Mouse (Mus musculus): Measurements from ENCODE around the gene Idh2. TPM values are rescaled to one million over a fixed set of nuclear protein-coding genes. Genes with fewer than 3 reads are reported as not detected.

The Idh2 gene
- total and polyA plus RNA-seq, 3 experiments, result 121 to 268 (median 181) TPM

DNA sequence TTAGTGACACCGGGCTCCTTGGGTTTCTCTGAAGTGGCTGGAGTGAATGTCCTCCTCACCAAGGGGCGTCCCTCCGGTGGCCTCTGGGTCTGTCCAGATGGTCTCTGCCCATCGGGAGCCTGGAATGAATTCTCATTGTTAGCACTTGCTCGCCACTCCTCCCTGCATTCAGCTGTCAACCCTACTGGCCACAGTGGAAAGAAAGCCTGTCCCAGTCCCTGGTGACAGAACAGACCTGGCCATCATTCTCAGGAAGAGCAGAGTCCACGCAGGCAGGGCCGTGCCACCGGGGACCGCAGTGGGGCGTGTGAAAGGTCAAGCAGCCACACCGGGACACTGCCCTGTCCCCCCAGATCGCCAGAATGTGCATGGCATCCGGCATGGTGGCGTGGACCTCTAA lies 57.4 kb downstream of the Idh2 start:
- no peak overlapping the region for H3K27ac ChIP-seq (ENCODE audit: control insufficient read depth, low read depth, low read length)
- peaks cover 9 to 18% of the 10 kb centered on the region in 2 experiments; a peak in 3 of 4 replicates for H3K4me1 ChIP-seq (ENCODE audit: control insufficient read depth in 1 of 2, insufficient read depth in 2 of 2, low read length in 2 of 2)
- H3K9ac ChIP-seq (ENCODE audit: control insufficient read depth, low read depth, low read length, poor library complexity, severe bottlenecking), result no peak overlapping the region

GRCm38 (mm10) chr7:80057002-80057691 lies 58.0 kb downstream of the Idh2 start:
- Histone ChIP-seq H3K4me1 (ENCODE audit: control insufficient read depth in 1 of 2, insufficient read depth in 2 of 2, low read length in 2 of 2) (peaks cover 9 to 18% of the 10 kb centered on the region in 2 experiments; a peak in 3 of 4 replicates), H3K27me3 (ENCODE audit: control insufficient read depth in 1 of 2, insufficient read depth in 2 of 2, low read length in 2 of 2) (no peaks in the 10 kb centered on the region), H3K4me3 (ENCODE audit: control insufficient read depth in 1 of 2, insufficient read depth in 1 of 2, low read depth in 2 of 2, low read length in 2 of 2) (no peak overlapping the region), H3K36me3 (ENCODE audit: control insufficient read depth in 1 of 2, insufficient read depth in 2 of 2, low read length in 2 of 2) (peaks cover 0 to 16% of the 10 kb centered on the region in 2 experiments; a peak in 2 of 4 replicates), H3K79me2 (ENCODE audit: control insufficient read depth, insufficient read depth, low read length, poor library complexity) (no peaks in the 10 kb centered on the region; the same call in 1 of the 2 replicates), H3K9ac (ENCODE audit: control insufficient read depth, low read depth, low read length, poor library complexity, severe bottlenecking) (peak overlapping the region; percentile 50), H3K27ac (ENCODE audit: control insufficient read depth, low read depth, low read length) (peak overlapping the region; percentile 55), H3K9me3 (replicated peaks; ENCODE audit: insufficient read depth, low read length) (no peaks in the 10 kb centered on the region)
- TF ChIP-seq USF1 (IDR thresholded peaks at IDR 0.05; ENCODE audit: low read depth, low read length), result peak; percentile 51; the same call in 1 of the 2 replicates
- no peak for TF ChIP-seq EP300 (IDR thresholded peaks at IDR 0.05; ENCODE audit: low read depth in 1 of 2, low read length in 2 of 2)
- no peak for TF ChIP-seq NRF1 (IDR thresholded peaks at IDR 0.05; ENCODE audit: insufficient read depth, low read depth, low read length, poor library complexity, severe bottlenecking)
- no peak for TF ChIP-seq SMC3 (IDR thresholded peaks at IDR 0.05; ENCODE audit: low read depth, low read length)
- TF ChIP-seq UBTF (IDR thresholded peaks at IDR 0.05; ENCODE audit: borderline replicate concordance, insufficient read depth, low read depth, low read length), result no peak
- no peak for TF ChIP-seq ETS1 (IDR thresholded peaks at IDR 0.05; ENCODE audit: low read depth, low read length)
- TF ChIP-seq ZC3H11A (IDR thresholded peaks at IDR 0.05; ENCODE audit: low read depth, low read length), result no peak
- TF ChIP-seq ZKSCAN1 (IDR thresholded peaks at IDR 0.05; ENCODE audit: low read depth, low read length), result no peak
- TF ChIP-seq NELFE (IDR thresholded peaks at IDR 0.05; ENCODE audit: low read depth, low read length), result no peak
- no peak for TF ChIP-seq JUND (IDR thresholded peaks at IDR 0.05; ENCODE audit: low read depth, low read length)
- no peak for TF ChIP-seq KAT2A (conservative IDR thresholded peaks at IDR 0.05; ENCODE audit: low read depth, low read length)
- TF ChIP-seq BHLHE40 (IDR thresholded peaks at IDR 0.05; ENCODE audit: borderline replicate concordance, low read depth, low read length), result no peak
- TF ChIP-seq POLR2A (IDR thresholded peaks at IDR 0.05; ENCODE audit: control insufficient read depth in 1 of 2, insufficient read depth in 1 of 2, low read depth in 1 of 2, low read length in 2 of 2, poor library complexity in 1 of 2), result peak in 1 of 2 experiments; percentile 35; a peak in 1 of 4 replicates
- TF ChIP-seq HCFC1 (IDR thresholded peaks at IDR 0.05; ENCODE audit: low read depth, low read length), result no peak
- TF ChIP-seq SIN3A (IDR thresholded peaks at IDR 0.05; ENCODE audit: low read length), result 0 out of 2 replicates have a peak, but pooled peaks have one; percentile 23
- 0 out of 2 replicates have a peak, but pooled peaks have one; percentile 37 for TF ChIP-seq ELF1 (IDR thresholded peaks at IDR 0.05; ENCODE audit: low read depth, low read length)
- peak; percentile 72 for DNase-seq (ENCODE audit: low read depth, low spot score)

More for the DNA sequence above, 57.4 kb downstream of the Idh2 start:
- Histone ChIP-seq H3K9me3 (replicated peaks; ENCODE audit: insufficient read depth, low read length) (no peaks in the 10 kb centered on the region), H3K4me3 (ENCODE audit: control insufficient read depth in 1 of 2, insufficient read depth in 1 of 2, low read depth in 2 of 2, low read length in 2 of 2) (no peak overlapping the region), H3K79me2 (ENCODE audit: control insufficient read depth, insufficient read depth, low read length, poor library complexity) (no peaks in the 10 kb centered on the region; the same call in 1 of the 2 replicates), H3K36me3 (ENCODE audit: control insufficient read depth in 1 of 2, insufficient read depth in 2 of 2, low read length in 2 of 2) (peaks cover 0 to 16% of the 10 kb centered on the region in 2 experiments; a peak in 2 of 4 replicates), H3K27me3 (ENCODE audit: control insufficient read depth in 1 of 2, insufficient read depth in 2 of 2, low read length in 2 of 2) (no peaks in the 10 kb centered on the region)
- no peak for DNase-seq (ENCODE audit: low read depth, low spot score)
- TF ChIP-seq USF1 (IDR thresholded peaks at IDR 0.05; ENCODE audit: low read depth, low read length) (no peak), JUND (IDR thresholded peaks at IDR 0.05; ENCODE audit: low read depth, low read length) (no peak), RAD21 (IDR thresholded peaks at IDR 0.05; ENCODE audit: low read depth, low read length) (no peak), ELF1 (IDR thresholded peaks at IDR 0.05; ENCODE audit: low read depth, low read length) (no peak), NELFE (IDR thresholded peaks at IDR 0.05; ENCODE audit: low read depth, low read length) (no peak), TBP (IDR thresholded peaks at IDR 0.05; ENCODE audit: low read depth, low read length) (no peak)
